Mouse (Mus musculus) hindbrain, embryonic 12.5 days (tissue): ENCODE measurements around the gene Irf4. TPM values are rescaled to one million over a fixed set of nuclear protein-coding genes. Genes with fewer than 3 reads are reported as not detected.

Experiments
- ATAC-seq: fragments of 200-750 bp; cut with Nextera tagmentation; 2 replicates; pipeline ENCODE4 v1.8.0; 2017; ENCODE audit warnings: moderate TSS enrichment; ENCODE audit not compliant: low FRiP score
- H3K27ac ChIP-seq: fragments of 300-500 bp; sonication (generic); 2 replicates; pipeline ENCODE4 v1.5.1; 2016; ENCODE audit warnings: mild to moderate bottlenecking
- H3K27me3 ChIP-seq: fragments of 300-500 bp; sonication (generic); 2 replicates; pipeline ENCODE4 v1.6.1; 2016; ENCODE audit warnings: mild to moderate bottlenecking
- H3K36me3 ChIP-seq: fragments of 300-500 bp; sonication (generic); 2 replicates; pipeline ENCODE4 v1.6.1; 2016; ENCODE audit warnings: mild to moderate bottlenecking
- H3K4me1 ChIP-seq: fragments of 300-500 bp; sonication (generic); 2 replicates; pipeline ENCODE4 v1.6.1; 2016
- H3K4me2 ChIP-seq: fragments of 300-500 bp; sonication (generic); replicated peaks from 2 replicates; pipeline ENCODE4 v1.6.1; 2016; ENCODE audit warnings: mild to moderate bottlenecking
- H3K4me3 ChIP-seq: fragments of 300-500 bp; sonication (generic); 2 replicates; pipeline ENCODE4 v1.5.1; 2016; ENCODE audit warnings: mild to moderate bottlenecking
- H3K9ac ChIP-seq: fragments of 300-500 bp; sonication (generic); 2 replicates; pipeline ENCODE4 v1.6.1; 2016; ENCODE audit warnings: mild to moderate bottlenecking, moderate library complexity
- H3K9me3 ChIP-seq: fragments of 300-500 bp; sonication (generic); replicated peaks from 2 replicates; pipeline ENCODE4 v1.6.1; 2016; ENCODE audit warnings: mild to moderate bottlenecking
- whole genome bisulfite sequencing: fragments of 180-500 bp; shearing (Covaris S2); methylation state at CpG from one replicate; pipeline ENCODE4 v1.1.7; 2016; 5-methylcytosine and 5-hydroxymethylcytosine counted together
- polyA plus RNA-seq: library from polyadenylated mRNA; unstranded; fragments of >200 nt; fragmentation: Nextera tagmentation; extraction: Ambion mirVana; gene quantifications from 2 replicates; pipeline ENCODE4 v1.2.1, GENCODE M21; 2016

Gene Irf4
- polyA plus RNA-seq, 1 experiment from 2014 or later: 0.10 TPM

DNA sequence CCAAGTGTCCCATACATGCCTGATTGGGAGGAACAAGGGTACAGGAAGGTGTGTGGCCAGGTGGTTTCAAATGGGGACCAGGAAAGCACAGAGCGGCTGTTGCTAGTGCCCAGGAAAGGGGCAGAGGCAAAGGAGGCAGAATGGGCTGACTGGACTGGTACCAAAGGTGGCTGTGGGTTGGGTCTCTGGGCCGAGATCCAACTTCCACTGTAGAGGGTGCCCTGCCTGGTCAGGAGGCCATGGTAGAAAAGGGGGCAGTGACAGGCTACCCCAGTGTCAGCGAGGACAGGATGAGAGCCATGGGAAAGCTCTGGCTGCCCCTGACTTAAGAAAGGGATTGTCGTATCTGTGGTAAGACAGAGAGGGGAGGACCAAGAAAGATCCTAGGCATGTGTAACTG, 44.2 kb downstream of the Irf4 start:
- Histone ChIP-seq H3K27me3 (no peaks in the 10 kb centered on the region), H3K4me1 (no peaks in the 10 kb centered on the region), H3K4me2 (no peak overlapping the region), H3K9me3 (no peaks in the 10 kb centered on the region), H3K36me3 (no peaks in the 10 kb centered on the region), H3K4me3 (no peak overlapping the region), H3K9ac (no peak overlapping the region), H3K27ac (no peak overlapping the region)
- ATAC-seq: no peak
- WGBS: 86% methylated on average over 4 of the region's 4 CpGs

DNA sequence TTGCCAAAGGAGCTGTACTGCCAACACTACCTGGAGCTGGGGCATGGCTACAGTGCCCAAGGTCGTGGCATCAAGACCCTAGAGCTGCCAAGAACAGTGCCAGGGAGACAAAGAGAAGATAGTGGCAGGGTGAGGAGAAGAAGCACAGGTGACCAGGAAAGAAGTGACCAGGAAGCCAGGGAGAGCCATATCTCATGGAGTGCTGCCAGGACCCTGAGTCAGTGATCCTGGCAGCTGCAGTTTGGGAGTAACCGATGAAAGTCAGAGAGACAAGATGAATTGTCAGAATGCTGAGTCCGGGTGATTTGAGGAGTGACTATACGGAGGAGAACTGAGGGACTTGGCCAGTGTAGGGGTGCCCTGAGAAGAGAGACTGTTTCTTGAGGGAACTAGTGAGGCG, 44.6 kb downstream of the Irf4 start:
- 94% methylated on average over 5 of the region's 5 CpGs for WGBS

DNA sequence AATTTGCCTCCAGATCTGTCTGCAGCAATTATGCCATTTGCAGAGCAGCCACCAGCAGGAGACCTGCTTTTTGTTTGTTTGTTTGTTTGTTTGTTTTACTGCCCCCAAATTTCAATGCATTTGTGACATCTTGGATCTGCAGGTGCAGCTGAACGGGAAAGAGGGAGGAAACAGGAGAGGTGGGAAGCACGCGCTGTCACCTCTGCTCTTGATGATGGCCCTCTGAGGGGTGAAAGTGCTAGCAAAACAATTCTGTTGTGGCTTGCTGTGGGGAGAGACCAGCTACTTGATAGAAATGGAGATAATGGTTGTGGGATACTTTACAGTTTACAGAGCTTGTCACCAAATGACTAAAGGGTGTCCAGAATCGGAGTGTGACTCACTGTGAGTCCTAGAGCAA, 46.9 kb downstream of the Irf4 start:
- no peaks in the 10 kb centered on the region for H3K9me3 ChIP-seq
- H3K9ac ChIP-seq: no peak overlapping the region
- H3K27ac ChIP-seq: no peak overlapping the region
- no peak for ATAC-seq
- no peaks in the 10 kb centered on the region for H3K27me3 ChIP-seq
- no peak overlapping the region for H3K4me2 ChIP-seq
- 85% methylated on average over 4 of the region's 4 CpGs for WGBS
- H3K4me1 ChIP-seq: no peaks in the 10 kb centered on the region
- no peak overlapping the region for H3K4me3 ChIP-seq
- no peaks in the 10 kb centered on the region for H3K36me3 ChIP-seq

More for the DNA sequence above, 44.6 kb downstream of the Irf4 start:
- Histone ChIP-seq H3K4me1 (no peaks in the 10 kb centered on the region), H3K27me3 (no peaks in the 10 kb centered on the region), H3K36me3 (no peaks in the 10 kb centered on the region), H3K9ac (no peak overlapping the region), H3K9me3 (no peaks in the 10 kb centered on the region), H3K27ac (no peak overlapping the region), H3K4me2 (no peak overlapping the region), H3K4me3 (no peak overlapping the region)
- ATAC-seq: no peak

DNA sequence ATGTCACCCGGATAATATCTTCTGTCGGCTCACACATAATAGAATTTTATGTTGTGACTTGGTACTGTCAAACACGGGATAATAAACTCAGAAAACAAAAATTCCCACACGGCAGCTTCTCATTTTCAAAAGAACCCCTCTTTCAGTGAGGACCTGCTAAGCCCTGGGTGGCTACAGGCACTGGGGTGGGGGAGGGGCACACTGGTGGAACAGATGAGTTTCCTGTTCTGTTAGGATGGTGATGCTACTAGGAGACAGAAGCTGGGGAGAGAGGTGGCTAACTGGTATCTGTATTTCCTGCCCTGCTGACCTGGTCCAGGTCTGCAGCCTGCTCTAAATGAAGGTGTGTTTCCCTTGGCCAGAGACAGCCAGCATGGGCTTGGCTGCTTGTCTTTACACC, 52.9 kb downstream of the Irf4 start:
- no peaks in the 10 kb centered on the region for H3K27me3 ChIP-seq
- H3K9ac ChIP-seq: no peak overlapping the region
- no peak overlapping the region for H3K27ac ChIP-seq
- H3K4me1 ChIP-seq: no peaks in the 10 kb centered on the region
- no peak overlapping the region for H3K4me3 ChIP-seq
- no peak overlapping the region for H3K4me2 ChIP-seq
- WGBS: 78% methylated on average over 4 of the region's 4 CpGs
- no peaks in the 10 kb centered on the region for H3K36me3 ChIP-seq
- ATAC-seq: no peak
- H3K9me3 ChIP-seq: no peaks in the 10 kb centered on the region

DNA sequence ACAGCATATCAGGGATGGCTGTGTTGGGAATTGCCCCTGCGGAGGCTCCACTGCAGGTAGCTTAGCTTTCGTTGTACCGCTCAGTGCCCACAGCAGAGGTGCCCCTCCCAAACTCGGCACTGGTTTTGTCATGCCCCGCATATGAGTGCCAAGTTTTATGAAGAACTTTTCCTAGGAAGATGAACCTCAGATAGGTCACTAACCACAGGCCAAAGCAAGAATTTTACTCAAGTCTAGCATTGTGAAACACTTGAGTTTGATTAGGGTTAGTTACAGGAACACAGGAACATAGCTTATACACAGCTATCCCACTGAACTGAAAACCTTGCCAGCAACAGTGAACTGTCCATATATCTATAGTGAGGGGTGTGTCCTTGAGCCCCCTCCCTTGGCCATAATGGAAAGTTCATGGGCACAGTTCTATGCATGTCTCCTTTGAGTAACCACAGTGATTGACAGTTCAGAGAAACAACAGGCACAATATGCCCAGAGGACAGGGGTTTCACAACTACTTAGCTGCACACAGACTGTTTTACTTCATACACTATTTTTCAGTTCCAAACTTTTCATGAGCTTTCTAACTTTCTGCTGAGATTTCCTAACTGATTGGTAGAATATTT, 53.4 kb downstream of the Irf4 start:
- ATAC-seq: no peak
- no peaks in the 10 kb centered on the region for H3K9me3 ChIP-seq
- 92% methylated on average over 5 of the region's 5 CpGs for WGBS
- H3K27me3 ChIP-seq: no peaks in the 10 kb centered on the region
- H3K9ac ChIP-seq: no peak overlapping the region
- no peaks in the 10 kb centered on the region for H3K4me1 ChIP-seq
- no peak overlapping the region for H3K4me3 ChIP-seq
- H3K4me2 ChIP-seq: no peak overlapping the region
- H3K27ac ChIP-seq: no peak overlapping the region
- no peaks in the 10 kb centered on the region for H3K36me3 ChIP-seq

DNA sequence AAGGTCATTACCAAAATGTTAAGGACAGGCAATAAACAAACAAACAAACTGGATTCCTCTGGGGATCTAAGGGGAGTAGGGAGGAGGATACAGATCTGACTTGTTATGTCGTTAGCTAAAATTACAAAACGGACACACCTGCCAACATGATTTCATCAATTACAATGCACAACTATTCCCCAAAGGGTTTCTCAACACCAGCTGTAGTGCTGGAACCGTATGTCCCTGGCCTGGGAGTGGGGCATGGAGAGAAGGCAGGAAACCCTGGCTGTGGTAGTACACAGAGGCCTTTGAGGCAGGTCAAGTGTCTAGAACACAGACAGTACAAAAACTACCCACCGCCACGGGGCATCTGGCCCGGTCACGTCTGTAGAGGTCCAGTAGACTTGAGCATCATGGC, 60.2 kb downstream of the Irf4 start:
- WGBS: 79% methylated on average over 7 of the region's 7 CpGs
- Histone ChIP-seq H3K9me3 (no peaks in the 10 kb centered on the region), H3K9ac (no peak overlapping the region), H3K27me3 (no peaks in the 10 kb centered on the region), H3K4me1 (no peaks in the 10 kb centered on the region), H3K27ac (no peak overlapping the region), H3K4me2 (no peak overlapping the region), H3K36me3 (no peaks in the 10 kb centered on the region), H3K4me3 (no peak overlapping the region)
- no peak for ATAC-seq

DNA sequence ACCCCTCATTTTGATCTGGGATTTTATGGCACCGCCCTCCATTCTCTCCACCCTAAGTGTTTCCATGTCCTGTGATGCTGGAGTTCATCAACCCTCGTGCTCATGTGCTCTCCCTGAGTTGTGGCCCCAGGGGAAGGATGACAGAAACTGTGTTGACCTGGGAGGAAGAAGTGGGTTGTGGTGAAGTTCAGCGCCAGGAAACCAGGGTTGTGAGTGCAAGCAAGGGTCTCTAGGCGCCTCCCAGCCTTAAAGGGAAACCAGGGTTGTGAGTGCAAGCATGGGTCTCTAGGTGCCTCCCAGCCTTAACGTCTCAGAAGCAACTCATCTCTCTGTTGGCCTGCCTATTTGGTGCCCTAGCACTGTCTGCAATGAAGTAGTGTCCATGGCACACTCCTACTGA, 64.4 kb downstream of the Irf4 start:
- Histone ChIP-seq H3K9ac (no peak overlapping the region), H3K4me3 (no peak overlapping the region), H3K27ac (no peak overlapping the region), H3K36me3 (peaks cover 24% of the 10 kb centered on the region; the same call in 1 of the 2 replicates), H3K27me3 (no peaks in the 10 kb centered on the region), H3K4me2 (no peak overlapping the region), H3K4me1 (no peaks in the 10 kb centered on the region), H3K9me3 (no peaks in the 10 kb centered on the region)
- WGBS: 89% methylated on average over 5 of the region's 5 CpGs
- ATAC-seq: no peak

DNA sequence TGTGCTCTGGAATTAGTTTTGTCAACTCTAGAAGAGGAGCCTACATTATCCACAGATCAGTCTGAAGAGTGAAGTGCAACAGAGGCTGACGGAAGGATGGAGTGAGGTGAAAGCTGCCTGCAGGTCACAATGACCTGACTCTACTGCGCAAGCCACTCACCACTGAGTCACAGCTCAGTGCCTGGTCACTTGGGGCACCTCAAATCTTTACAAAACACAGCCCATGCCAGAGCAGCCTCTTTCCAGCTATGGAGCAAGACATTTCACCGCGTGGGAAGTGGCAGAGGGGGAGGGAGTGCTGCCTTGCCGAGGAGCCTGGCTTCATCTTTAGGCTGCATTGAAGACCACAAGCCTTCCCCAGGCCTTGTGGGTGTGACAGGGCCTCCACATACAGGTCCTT, 65.2 kb downstream of the Irf4 start:
- no peaks in the 10 kb centered on the region for H3K4me1 ChIP-seq
- H3K9me3 ChIP-seq: no peaks in the 10 kb centered on the region
- peaks cover 28% of the 10 kb centered on the region; the same call in 1 of the 2 replicates for H3K36me3 ChIP-seq
- H3K27me3 ChIP-seq: no peaks in the 10 kb centered on the region
- H3K4me3 ChIP-seq: no peak overlapping the region
- no peak for ATAC-seq
- WGBS: 87% methylated on average over 5 of the region's 5 CpGs
- no peak overlapping the region for H3K27ac ChIP-seq
- H3K9ac ChIP-seq: no peak overlapping the region
- H3K4me2 ChIP-seq: no peak overlapping the region

Other genes starting within 250 kb of the Irf4 start
- 216 TPM in 2 replicates for gene Uqcrfs1, start 203.9 kb upstream of the Irf4 start, polyA plus RNA-seq
- gene Dusp22, start 89.2 kb upstream of the Irf4 start, polyA plus RNA-seq: 20.4 and 21.4 TPM in 2 replicates
- not detected in 2 replicates for gene Hus1b, start 198.5 kb downstream of the Irf4 start, polyA plus RNA-seq
- gene Exoc2, start 224.9 kb downstream of the Irf4 start, polyA plus RNA-seq: 45.8 and 52.6 TPM in 2 replicates
- 0.12 and 0.17 TPM in 2 replicates for gene Gm5447, start 225.0 kb downstream of the Irf4 start, polyA plus RNA-seq